8 mouse cellular contexts compared by ENCODE assay signal in genomic region chr1:65112031-65112806, GRCm38 (mm10). TPM values are rescaled to one million over a fixed set of nuclear protein-coding genes. Genes with fewer than 3 reads are reported as not detected.
DNase-seq lines count a peak whose midpoint lies in the region; ATAC-seq and TF ChIP-seq lines count a peak whose summit lies in the region.

No protein-coding gene starts in this region.

- WGBS in embryonic facial prominence, embryonic 10.5 days = 16% methylated on average over 8 of the region's 8 CpGs
- 13% methylated on average over 8 of the region's 8 CpGs for WGBS in heart, embryonic 10.5 days
- WGBS in kidney, embryonic 15.5 days = 10% methylated on average over 8 of the region's 8 CpGs

- H3K27ac ChIP-seq in embryonic facial prominence, embryonic 10.5 days (replicated peaks) = no peak overlapping the region
- peak overlapping the region; percentile 44 for H3K27ac ChIP-seq in heart, embryonic 10.5 days
- H3K27ac ChIP-seq in kidney, embryonic 15.5 days = peak overlapping the region; percentile 69; the same call in 1 of the 2 replicates

- no peaks in the 10 kb centered on the region for H3K79me2 ChIP-seq in myocyte (ENCODE audit: control insufficient read depth, insufficient read depth)

- peak overlapping the region; percentile 30 for H3K4me3 ChIP-seq in embryonic facial prominence, embryonic 10.5 days
- peak overlapping the region; percentile 33 for H3K4me3 ChIP-seq in heart, embryonic 10.5 days
- H3K4me3 ChIP-seq in kidney, embryonic 15.5 days (replicated peaks) = peak overlapping the region; percentile 21
- peak overlapping the region; percentile 12 for H3K4me3 ChIP-seq in myocyte

- 0 out of 2 replicates have a peak, but pooled peaks cover 3% of the 10 kb centered on the region for H3K27me3 ChIP-seq in embryonic facial prominence, embryonic 10.5 days (replicated peaks; ENCODE audit: low read depth, poor library complexity, severe bottlenecking)
- no peaks in the 10 kb centered on the region for H3K27me3 ChIP-seq in heart, embryonic 10.5 days (ENCODE audit: insufficient read depth, poor library complexity, severe bottlenecking)
- no peaks in the 10 kb centered on the region for H3K27me3 ChIP-seq in kidney, embryonic 15.5 days
- H3K27me3 ChIP-seq in myocyte (ENCODE audit: control insufficient read depth, insufficient read depth, insufficient read length) = no peaks in the 10 kb centered on the region

- H3ac ChIP-seq in myocyte (ENCODE audit: control insufficient read depth, insufficient read length) = no peak overlapping the region

- TF ChIP-seq POLR2A in myocyte (IDR thresholded peaks at IDR 0.05; ENCODE audit: insufficient read length, low read depth) = no peak

- ATAC-seq in kidney, embryonic 15.5 days (replicated peaks; ENCODE audit: low FRiP score) = peak; percentile 70

- H3K36me3 ChIP-seq in embryonic facial prominence, embryonic 10.5 days (replicated peaks) = no peaks in the 10 kb centered on the region
- no peaks in the 10 kb centered on the region for H3K36me3 ChIP-seq in heart, embryonic 10.5 days
- no peaks in the 10 kb centered on the region for H3K36me3 ChIP-seq in kidney, embryonic 15.5 days
- H3K36me3 ChIP-seq in myocyte (ENCODE audit: control insufficient read depth, insufficient read depth) = no peaks in the 10 kb centered on the region

- peak; percentile 82 for DNase-seq in A20 (ENCODE audit: low read depth, low spot score)
- peak; percentile 69 for DNase-seq in adrenal gland, postnatal 25 days
- peak; percentile 85 for DNase-seq in embryonic facial prominence, embryonic 10.5 days (ENCODE audit: low spot score)
- DNase-seq in heart, embryonic 10.5 days (ENCODE audit: low spot score) = peak; percentile 85
- DNase-seq in liver = peak; percentile 80
- peak; percentile 74 for DNase-seq in telencephalon, adult 2 months (ENCODE audit: low read depth, low spot score)

- H3K4me1 ChIP-seq in embryonic facial prominence, embryonic 10.5 days = peaks cover 8% of the 10 kb centered on the region; the same call in 1 of the 2 replicates
- H3K4me1 ChIP-seq in heart, embryonic 10.5 days = peaks cover 8% of the 10 kb centered on the region; the same call in 1 of the 2 replicates
- H3K4me1 ChIP-seq in kidney, embryonic 15.5 days = peaks cover 9% of the 10 kb centered on the region

- H3K4me2 ChIP-seq in kidney, embryonic 15.5 days = peak overlapping the region; percentile 52
- H3K4me2 ChIP-seq in myocyte (ENCODE audit: low read depth) = peak overlapping the region; percentile 96

- no peaks in the 10 kb centered on the region for H3K9me3 ChIP-seq in embryonic facial prominence, embryonic 10.5 days
- H3K9me3 ChIP-seq in heart, embryonic 10.5 days = no peaks in the 10 kb centered on the region
- H3K9me3 ChIP-seq in kidney, embryonic 15.5 days (replicated peaks) = no peaks in the 10 kb centered on the region

- H3K9ac ChIP-seq in kidney, embryonic 15.5 days = 0 out of 2 replicates have a peak overlapping the region, but pooled peaks have one; percentile 21

TF ChIP-seq in myocyte, 11 proteins besides CTCF, POLR2A, EP300 and RAD21:
- TF ChIP-seq SRF (IDR thresholded peaks at IDR 0.05; ENCODE audit: control insufficient read depth, insufficient read length, low read depth) (no peak), CEBPB (IDR thresholded peaks at IDR 0.05; ENCODE audit: insufficient read depth, poor library complexity, severe bottlenecking) (0 out of 2 replicates have a peak, but pooled peaks have one; percentile 19), MYOD1 (IDR thresholded peaks at IDR 0.05; ENCODE audit: control insufficient read depth in 1 of 3, insufficient read length in 2 of 3, low read depth in 2 of 3) (no peak)

RNA-seq across cellular contexts. Expression of gene Gm28845, which starts 7.1 kb away (rescaled TPM):
- not detected in 2 replicates for total RNA-seq in adrenal gland, postnatal 25 days (2021)
- polyA plus RNA-seq in embryonic facial prominence, embryonic 10.5 days (2016; fragmentation: Nextera tagmentation; extraction: Ambion mirVana) = not detected in 2 replicates
- not detected in 2 replicates for polyA plus RNA-seq in heart, embryonic 10.5 days (2016; fragmentation: Nextera tagmentation; extraction: Ambion mirVana)
- polyA plus RNA-seq in kidney, embryonic 15.5 days (2015; fragmentation: Nextera tagmentation; extraction: Ambion mirVana) = not detected in 2 replicates
- not detected for polyA plus RNA-seq in myocyte (2012; fragmentation: generic; extraction: Trizol)

RNA-seq across cellular contexts. Expression of gene Cryga, which starts 9.0 kb away (rescaled TPM):
- total RNA-seq in adrenal gland, postnatal 25 days (2021) = not detected in 2 replicates
- not detected in 2 replicates for polyA plus RNA-seq in embryonic facial prominence, embryonic 10.5 days (2016; fragmentation: Nextera tagmentation; extraction: Ambion mirVana)
- polyA plus RNA-seq in heart, embryonic 10.5 days (2016; fragmentation: Nextera tagmentation; extraction: Ambion mirVana) = not detected in 2 replicates
- polyA plus RNA-seq in kidney, embryonic 15.5 days (2015; fragmentation: Nextera tagmentation; extraction: Ambion mirVana) = not detected in 2 replicates
- not detected for polyA plus RNA-seq in myocyte (2012; fragmentation: generic; extraction: Trizol)

RNA-seq across cellular contexts. Expression of gene D630023F18Rik, which starts 10.8 kb away (rescaled TPM):
- not detected in 2 replicates for total RNA-seq in adrenal gland, postnatal 25 days (2021)
- 0.50 and 0.56 TPM in 2 replicates for polyA plus RNA-seq in embryonic facial prominence, embryonic 10.5 days (2016; fragmentation: Nextera tagmentation; extraction: Ambion mirVana)
- polyA plus RNA-seq in heart, embryonic 10.5 days (2016; fragmentation: Nextera tagmentation; extraction: Ambion mirVana) = 0.12 and 0.31 TPM in 2 replicates
- 1.1 and 1.4 TPM in 2 replicates for polyA plus RNA-seq in kidney, embryonic 15.5 days (2015; fragmentation: Nextera tagmentation; extraction: Ambion mirVana)
- polyA plus RNA-seq in myocyte (2012; fragmentation: generic; extraction: Trizol) = not detected

RNA-seq across cellular contexts. Expression of gene Crygb, which starts 30.1 kb away (rescaled TPM):
- not detected in 2 replicates for total RNA-seq in adrenal gland, postnatal 25 days (2021)
- polyA plus RNA-seq in embryonic facial prominence, embryonic 10.5 days (2016; fragmentation: Nextera tagmentation; extraction: Ambion mirVana) = not detected in 2 replicates
- polyA plus RNA-seq in heart, embryonic 10.5 days (2016; fragmentation: Nextera tagmentation; extraction: Ambion mirVana) = 0.37 TPM in 1 of 2 replicates, not detected in the other
- polyA plus RNA-seq in kidney, embryonic 15.5 days (2015; fragmentation: Nextera tagmentation; extraction: Ambion mirVana) = not detected in 2 replicates
- not detected for polyA plus RNA-seq in myocyte (2012; fragmentation: generic; extraction: Trizol)

RNA-seq across cellular contexts. Expression of gene Crygc, which starts 38.7 kb away (rescaled TPM):
- not detected in 2 replicates for total RNA-seq in adrenal gland, postnatal 25 days (2021)
- not detected in 2 replicates for polyA plus RNA-seq in embryonic facial prominence, embryonic 10.5 days (2016; fragmentation: Nextera tagmentation; extraction: Ambion mirVana)
- polyA plus RNA-seq in heart, embryonic 10.5 days (2016; fragmentation: Nextera tagmentation; extraction: Ambion mirVana) = not detected in 2 replicates
- not detected in 2 replicates for polyA plus RNA-seq in kidney, embryonic 15.5 days (2015; fragmentation: Nextera tagmentation; extraction: Ambion mirVana)
- polyA plus RNA-seq in myocyte (2012; fragmentation: generic; extraction: Trizol) = not detected
